Mouse (Mus musculus): Measurements from ENCODE around the gene Tagln2.
A peak's percentile ranks its signal among the peaks of the same experiment; 100 is the strongest.

Tagln2 gene

GRCm38 (mm10) chr1:172527431-172527830 lies 27.6 kb downstream of the Tagln2 start:
- DNase-seq, result no peak

- DNase-seq, result peak; percentile 82 to 88
These were observed 28.9 kb downstream of the Tagln2 start for GRCm38 (mm10) chr1:172528701-172529100.

- no peak for DNase-seq
These were observed 30.8 kb downstream of the Tagln2 start for GRCm38 (mm10) chr1:172530544-172531220.

- DNase-seq, result no peak
These were observed 32.7 kb downstream of the Tagln2 start for GRCm38 (mm10) chr1:172532551-172532950.

- DNase-seq, result no peak
These were observed 35.3 kb downstream of the Tagln2 start for GRCm38 (mm10) chr1:172535116-172535515.

- no peak for DNase-seq
These were observed 40.0 kb downstream of the Tagln2 start for GRCm38 (mm10) chr1:172539827-172540226.

- DNase-seq, result no peak
These were observed 40.5 kb downstream of the Tagln2 start for GRCm38 (mm10) chr1:172540283-172540820.

GRCm38 (mm10) chr1:172546062-172546461 lies 46.2 kb downstream of the Tagln2 start:
- no peak for DNase-seq

- DNase-seq, result peak; percentile 46 to 48
These were observed 48.7 kb downstream of the Tagln2 start for GRCm38 (mm10) chr1:172548501-172548900.

- no peak for DNase-seq
These were observed 49.5 kb downstream of the Tagln2 start for GRCm38 (mm10) chr1:172549314-172549713.

- DNase-seq, result no peak
These were observed 49.9 kb downstream of the Tagln2 start for GRCm38 (mm10) chr1:172549717-172550116.

GRCm38 (mm10) chr1:172550551-172550951 lies 50.7 kb downstream of the Tagln2 start:
- DNase-seq, result peak; percentile 32 to 42

GRCm38 (mm10) chr1:172551009-172551408 lies 51.2 kb downstream of the Tagln2 start:
- no peak for DNase-seq

- DNase-seq, result no peak
These were observed 52.8 kb downstream of the Tagln2 start for GRCm38 (mm10) chr1:172552623-172553022.

- DNase-seq, result no peak
These were observed 55.8 kb downstream of the Tagln2 start, which contains the start of gene Vsig8 for GRCm38 (mm10) chr1:172555638-172556037. Vsig8 (plus strand) TSS chr1:172555938.

All from thymus, postnatal 36 days (tissue).